Mouse (Mus musculus) heart, embryonic 16.5 days (tissue): ENCODE results near the gene Sox12. TPM values are rescaled to one million over a fixed set of nuclear protein-coding genes. Genes with fewer than 3 reads are reported as not detected.
A peak's percentile ranks its signal among the peaks of the same experiment; 100 is the strongest.

Experiments used
- ATAC-seq: fragments of 200-750 bp; cut with Nextera tagmentation; replicated peaks from 2 replicates; pipeline ENCODE4 v1.8.0; 2017; ENCODE audit warnings: moderate number of reproducible peaks; ENCODE audit not compliant: insufficient read depth, low FRiP score; ENCODE audit errors: extremely low read depth
- H3K27ac ChIP-seq: fragments of 300-500 bp; sonication (generic); 2 replicates; pipeline ENCODE4 v1.5.1; 2014; ENCODE audit warnings: mild to moderate bottlenecking, low read length, control low read depth, moderate library complexity
- H3K27me3 ChIP-seq: fragments of 300-500 bp; sonication (generic); 2 replicates; pipeline ENCODE4 v1.6.1; 2014; ENCODE audit warnings: low read length, mixed read lengths; ENCODE audit not compliant: control insufficient read depth, insufficient read depth
- H3K36me3 ChIP-seq: fragments of 300-500 bp; sonication (generic); 2 replicates; pipeline ENCODE4 v1.6.1; 2014; ENCODE audit not compliant: control insufficient read depth, insufficient read depth
- H3K4me1 ChIP-seq: fragments of 300-500 bp; sonication (generic); 2 replicates; pipeline ENCODE4 v1.6.1; 2014; ENCODE audit warnings: low read length, mixed read lengths; ENCODE audit not compliant: control insufficient read depth, insufficient read depth
- H3K4me2 ChIP-seq: fragments of 300-500 bp; sonication (generic); 2 replicates; pipeline ENCODE4 v1.6.1; 2014; ENCODE audit warnings: low read depth, mild to moderate bottlenecking, control low read depth, low read length
- H3K4me3 ChIP-seq: fragments of 300-500 bp; sonication (generic); 2 replicates; pipeline ENCODE4 v1.5.1; 2014; ENCODE audit warnings: mild to moderate bottlenecking, control low read depth, low read length
- H3K9ac ChIP-seq: fragments of 300-500 bp; sonication (generic); 2 replicates; pipeline ENCODE4 v1.6.1; 2014; ENCODE audit warnings: low read length, control low read depth
- H3K9me3 ChIP-seq: fragments of 300-500 bp; sonication (generic); replicated peaks from 2 replicates; pipeline ENCODE4 v1.6.1; 2016; ENCODE audit warnings: low read length; ENCODE audit not compliant: control insufficient read depth
- WGBS: fragments of 180-500 bp; shearing (Covaris S2); extraction: QIAGEN DNeasy Blood & Tissue Kit; methylation state at CpG from one replicate; pipeline ENCODE4 v1.1.7; 2014; 5-methylcytosine and 5-hydroxymethylcytosine counted together
- polyA plus RNA-seq: library from polyadenylated mRNA; unstranded; fragments of >200 nt; fragmentation: Nextera tagmentation; extraction: Ambion mirVana; gene quantifications from 2 replicates; pipeline ENCODE4 v1.2.1, GENCODE M21; 2015

The Sox12 gene
- polyA plus RNA-seq, 1 experiment from 2014 or later, result 5.4 TPM

- Histone ChIP-seq H3K4me1 (peaks cover 29% of the 10 kb centered on the region), H3K9ac (peak overlapping the region; percentile 99), H3K27ac (peak overlapping the region; percentile 95), H3K4me2 (peak overlapping the region; percentile 88), H3K36me3 (0 out of 2 replicates have a peak, but pooled peaks cover 2% of the 10 kb centered on the region), H3K9me3 (peaks cover 6% of the 10 kb centered on the region; the same call in 1 of the 2 replicates), H3K27me3 (no peaks in the 10 kb centered on the region), H3K4me3 (peak overlapping the region; percentile 72)
- 12% methylated on average over 7 of the region's 7 CpGs for WGBS
- ATAC-seq, result no peak
These were observed 13.6 kb upstream of the Sox12 start for GRCm38 (mm10) chr2:152411471-152411870.

DNA sequence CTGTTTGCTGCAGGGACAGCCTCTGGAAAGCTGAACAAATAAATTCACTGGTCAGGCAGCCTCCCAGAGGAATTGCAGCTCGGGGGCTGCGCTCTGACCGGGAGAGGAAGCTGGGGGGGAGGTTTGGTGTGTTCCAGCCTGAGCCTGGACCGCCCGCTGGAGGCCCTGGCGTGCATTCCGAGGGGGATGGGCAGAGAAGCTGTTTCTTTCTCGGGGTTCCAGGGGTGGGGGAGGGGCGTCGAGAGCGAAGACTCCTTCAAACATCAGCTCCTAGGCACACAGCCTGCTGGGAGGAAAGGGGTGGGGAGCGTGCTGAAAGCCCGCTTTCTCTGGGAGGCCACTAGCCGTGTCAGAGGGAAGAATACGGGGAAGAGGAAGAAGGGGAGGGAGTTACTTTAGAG, 13.1 kb upstream of the Sox12 start:
- peak; percentile 56 for ATAC-seq
- WGBS, result 6% methylated on average over 15 of the region's 15 CpGs
- 0 out of 2 replicates have a peak, but pooled peaks cover 1% of the 10 kb centered on the region for H3K9me3 ChIP-seq
- no peaks in the 10 kb centered on the region for H3K27me3 ChIP-seq
- peak overlapping the region; percentile 72 for H3K4me3 ChIP-seq
- peak overlapping the region; percentile 88 for H3K4me2 ChIP-seq
- peaks cover 31% of the 10 kb centered on the region for H3K4me1 ChIP-seq
- peak overlapping the region; percentile 99 for H3K9ac ChIP-seq
- H3K27ac ChIP-seq, result peak overlapping the region; percentile 95
- no peaks in the 10 kb centered on the region for H3K36me3 ChIP-seq

GRCm38 (mm10) chr2:152409781-152410180, 11.9 kb upstream of the Sox12 start:
- no peak for ATAC-seq
- Histone ChIP-seq H3K9ac (no peak overlapping the region), H3K9me3 (no peaks in the 10 kb centered on the region), H3K36me3 (no peaks in the 10 kb centered on the region), H3K27me3 (no peaks in the 10 kb centered on the region), H3K4me2 (no peak overlapping the region), H3K4me1 (peaks cover 30% of the 10 kb centered on the region), H3K27ac (peak overlapping the region; percentile 95; the same call in 1 of the 2 replicates), H3K4me3 (no peak overlapping the region)
- 70% methylated on average over 6 of the region's 6 CpGs for WGBS

DNA sequence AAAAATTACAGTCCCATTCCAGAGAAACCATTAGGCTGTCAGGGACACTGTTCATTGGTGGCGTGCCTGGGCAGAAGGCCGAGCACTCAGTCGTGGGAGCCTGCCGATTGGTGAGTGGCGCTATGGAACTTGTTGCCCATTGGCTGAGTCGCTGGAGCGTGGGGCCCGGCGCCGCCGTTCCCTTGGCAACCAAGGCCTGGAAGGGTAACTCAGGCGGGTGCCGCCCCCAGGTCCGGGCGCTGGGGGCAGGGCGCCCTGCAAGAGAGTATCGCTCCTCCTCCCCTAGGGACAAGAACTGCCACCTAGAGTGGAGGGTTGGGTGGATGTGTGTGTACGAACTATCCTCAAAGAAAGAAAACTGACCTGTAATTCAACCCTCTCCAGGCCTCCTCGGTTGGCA, 8.3 kb upstream of the Sox12 start:
- Histone ChIP-seq H3K9me3 (no peaks in the 10 kb centered on the region), H3K4me2 (peak overlapping the region; percentile 82), H3K27me3 (no peaks in the 10 kb centered on the region), H3K4me1 (peaks cover 21% of the 10 kb centered on the region), H3K27ac (peak overlapping the region; percentile 75), H3K9ac (peak overlapping the region; percentile 68), H3K36me3 (no peaks in the 10 kb centered on the region), H3K4me3 (peak overlapping the region; percentile 56)
- 0% methylated on average over 19 of the region's 19 CpGs for WGBS
- ATAC-seq, result peak; percentile 94

DNA sequence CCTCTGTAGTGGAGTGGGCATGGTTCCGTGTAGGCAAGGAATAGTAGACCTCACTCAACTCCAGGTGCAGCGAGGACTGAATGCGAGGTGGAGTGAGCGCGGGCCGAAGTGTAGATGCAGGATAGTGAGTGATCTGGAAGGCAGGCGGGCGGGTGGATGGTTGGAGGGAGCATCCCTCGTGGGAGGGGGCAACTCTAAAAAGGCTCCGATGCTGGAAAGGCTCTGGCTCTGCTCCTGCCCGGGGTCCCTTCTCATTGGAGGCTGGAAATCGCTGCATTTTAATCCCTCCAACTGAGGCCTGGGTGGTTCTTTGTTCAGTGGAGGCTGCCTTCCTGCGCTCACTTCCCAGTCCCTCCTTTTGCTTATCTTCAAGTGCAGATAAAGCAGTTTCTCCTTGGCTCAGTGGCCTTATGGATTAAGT, 1.3 kb upstream of the Sox12 start:
- no peak; the same call in 1 of the 2 replicates for ATAC-seq
- peaks cover 23% of the 10 kb centered on the region for H3K4me1 ChIP-seq
- H3K27ac ChIP-seq, result peak overlapping the region; percentile 98
- no peaks in the 10 kb centered on the region for H3K36me3 ChIP-seq
- no peaks in the 10 kb centered on the region for H3K9me3 ChIP-seq
- WGBS, result 2% methylated on average over 13 of the region's 13 CpGs
- H3K27me3 ChIP-seq, result no peaks in the 10 kb centered on the region
- peak overlapping the region; percentile 91 for H3K4me3 ChIP-seq
- peak overlapping the region; percentile 74 for H3K9ac ChIP-seq
- peak overlapping the region; percentile 94 for H3K4me2 ChIP-seq

GRCm38 (mm10) chr2:152398691-152399090, 828 bp upstream of the Sox12 start:
- Histone ChIP-seq H3K4me3 (peak overlapping the region; percentile 91), H3K9ac (peak overlapping the region; percentile 98), H3K27me3 (no peaks in the 10 kb centered on the region), H3K4me2 (peak overlapping the region; percentile 94), H3K27ac (peak overlapping the region; percentile 98), H3K4me1 (peaks cover 27% of the 10 kb centered on the region), H3K36me3 (no peaks in the 10 kb centered on the region), H3K9me3 (no peaks in the 10 kb centered on the region)
- peak; percentile 78 for ATAC-seq
- WGBS, result under 1% methylated on average over 38 of the region's 38 CpGs

- Histone ChIP-seq H3K9me3 (no peaks in the 10 kb centered on the region), H3K27ac (peak overlapping the region; percentile 98), H3K36me3 (no peaks in the 10 kb centered on the region), H3K27me3 (no peaks in the 10 kb centered on the region), H3K9ac (peak overlapping the region; percentile 98), H3K4me2 (peak overlapping the region; percentile 94), H3K4me1 (peaks cover 31% of the 10 kb centered on the region), H3K4me3 (peak overlapping the region; percentile 91)
- 0% methylated on average over 64 of the region's 77 CpGs for WGBS
- ATAC-seq, result 0 out of 2 replicates have a peak, but pooled peaks have one; percentile 7
These were observed 766 bp downstream of the Sox12 start for GRCm38 (mm10) chr2:152397004-152397589.

- Histone ChIP-seq H3K4me1 (peaks cover 31% of the 10 kb centered on the region), H3K27me3 (no peaks in the 10 kb centered on the region), H3K27ac (peak overlapping the region; percentile 98), H3K9me3 (no peaks in the 10 kb centered on the region), H3K4me3 (peak overlapping the region; percentile 91), H3K36me3 (no peaks in the 10 kb centered on the region), H3K9ac (peak overlapping the region; percentile 98), H3K4me2 (peak overlapping the region; percentile 94)
- ATAC-seq, result peak; percentile 53
- under 1% methylated on average over 45 of the region's 46 CpGs for WGBS
These were observed 1.5 kb downstream of the Sox12 start for GRCm38 (mm10) chr2:152396110-152397003.
